Mouse (Mus musculus): ENCODE measurements around the gene Creld1.

GRCm38 (mm10) chr6:113434691-113435090, 48.4 kb upstream of the Creld1 start:
- TF ChIP-seq POLR2A (IDR thresholded peaks at IDR 0.05; ENCODE audit: control insufficient read depth, low read depth, low read length) (no peak), CTCF (IDR thresholded peaks at IDR 0.05; ENCODE audit: control insufficient read depth, insufficient read depth, insufficient replicate concordance, low read depth, low read length) (no peak)

All from testis, adult 2 months (tissue).